Mouse (Mus musculus) Patski (cell line): Measurements from ENCODE around the gene Crybg3. TPM values are rescaled to one million over a fixed set of nuclear protein-coding genes. Genes with fewer than 3 reads are reported as not detected.

Source experiments
- ATAC-seq: fragments of 100-300 bp; one replicate; pipeline ENCODE4 v1.8.0; 2021
- CTCF ChIA-PET: fragments of 350-600 bp; sonication (Branson Sonifier 250); formaldehyde crosslinking; loops from one replicate; lab custom pipeline; 2022; ENCODE audit warnings: inconsistent platforms; lab: Charles Lee
- POLR2A ChIA-PET: fragments of 350-600 bp; sonication (Branson Sonifier 250); formaldehyde crosslinking; loops from one replicate; lab custom pipeline; 2022; ENCODE audit warnings: antibody characterized with exemption, inconsistent platforms; lab: Charles Lee
- DNase-seq: peaks from one replicate; pipeline ENCODE4 v3.0.0-alpha.2; 2011; ENCODE audit warnings: low read depth, low spot score
- H3K27me3 ChIP-seq: fragments of 371-371 bp; one replicate; pipeline ENCODE4 v1.5.1; 2021
- CTCF ChIP-seq: fragments of 100-300 bp; IDR thresholded peaks from one replicate; pipeline ENCODE4 v1.5.1; 2021
- in situ Hi-C: fragments of 300-500 bp; cut with MboI; formaldehyde crosslinking; loops from 3 replicates; pipeline ENCODE4 v1.11.1; 2018; ENCODE audit warnings: low pct_unique_long_range_greater_than_20kb, mixed read lengths
- polyA plus RNA-seq: library from polyadenylated mRNA; unstranded; gene quantifications from one replicate; pipeline ENCODE4 v1.2.3, GENCODE M21; 2021

Crybg3 gene
- polyA plus RNA-seq, 1 experiment from 2014 or later = 3.5 TPM

GRCm38 (mm10) chr16:59599411-59600265 is 1.1 kb downstream of the Crybg3 start:
- ATAC-seq (no peak), DNase-seq (no peak)
- ChIA-PET POLR2A (no interaction called here), CTCF (interaction anchor here (1.4 kb wide), 1 partner anchor 18 kb away, joined by 3 read pairs; no protein-coding TSS in a partner anchor)
- no peak for TF ChIP-seq CTCF
- H3K27me3 ChIP-seq = no peaks in the 10 kb centered on the region
- in situ Hi-C loops = no loop called here

GRCm38 (mm10) chr16:59598997-59599396 is 1.8 kb downstream of the Crybg3 start:
- ChIA-PET CTCF (no interaction called here), POLR2A (no interaction called here)
- DNase-seq (no peak), ATAC-seq (no peak)
- no peak for TF ChIP-seq CTCF
- no peaks in the 10 kb centered on the region for H3K27me3 ChIP-seq
- in situ Hi-C loops = no loop called here

- no peaks in the 10 kb centered on the region for H3K27me3 ChIP-seq
- no peak for ATAC-seq
- ChIA-PET POLR2A (no interaction called here), CTCF (no interaction called here)
- DNase-seq = no peak
- no peak for TF ChIP-seq CTCF
- in situ Hi-C loops = no loop called here
Observed at GRCm38 (mm10) chr16:59597256-59597655, 3.5 kb downstream of the Crybg3 start.

- no peak for TF ChIP-seq CTCF
- POLR2A ChIA-PET = no interaction called here
- CTCF ChIA-PET = no interaction called here
- DNase-seq (no peak), ATAC-seq (peak; percentile 46)
- no peaks in the 10 kb centered on the region for H3K27me3 ChIP-seq
- in situ Hi-C loops = no loop called here
Observed at GRCm38 (mm10) chr16:59594714-59595113, 6.1 kb downstream of the Crybg3 start.

- DNase-seq (no peak), ATAC-seq (no peak)
- ChIA-PET POLR2A (no interaction called here), CTCF (no interaction called here)
- H3K27me3 ChIP-seq = no peaks in the 10 kb centered on the region
- in situ Hi-C loops = no loop called here
- TF ChIP-seq CTCF = no peak
Observed at GRCm38 (mm10) chr16:59590790-59591189, 10.0 kb downstream of the Crybg3 start.

GRCm38 (mm10) chr16:59588351-59589025 is 12.3 kb downstream of the Crybg3 start:
- H3K27me3 ChIP-seq = no peaks in the 10 kb centered on the region

GRCm38 (mm10) chr16:59587816-59588215 is 13.0 kb downstream of the Crybg3 start:
- H3K27me3 ChIP-seq = no peaks in the 10 kb centered on the region
- CTCF ChIA-PET = no interaction called here
- TF ChIP-seq CTCF = no peak
- POLR2A ChIA-PET = no interaction called here
- ATAC-seq (no peak), DNase-seq (no peak)
- in situ Hi-C loops = no loop called here

More at GRCm38 (mm10) chr16:59588351-59589025, 12.3 kb downstream of the Crybg3 start:
- DNase-seq (no peak), ATAC-seq (no peak)
- no peak for TF ChIP-seq CTCF
- in situ Hi-C loops = no loop called here
- ChIA-PET CTCF (no interaction called here), POLR2A (no interaction called here)

GRCm38 (mm10) chr16:59586911-59587310 is 13.9 kb downstream of the Crybg3 start:
- in situ Hi-C loops = no loop called here
- CTCF ChIA-PET = no interaction called here
- no peak for ATAC-seq

GRCm38 (mm10) chr16:59586276-59586675 is 14.5 kb downstream of the Crybg3 start:
- H3K27me3 ChIP-seq = no peaks in the 10 kb centered on the region
- ATAC-seq (peak; percentile 26), DNase-seq (no peak)
- ChIA-PET POLR2A (no interaction called here), CTCF (no interaction called here)
- no peak for TF ChIP-seq CTCF
- in situ Hi-C loops = no loop called here

More at GRCm38 (mm10) chr16:59586911-59587310, 13.9 kb downstream of the Crybg3 start:
- POLR2A ChIA-PET = no interaction called here
- TF ChIP-seq CTCF = no peak
- no peaks in the 10 kb centered on the region for H3K27me3 ChIP-seq
- no peak for DNase-seq

- in situ Hi-C loops = no loop called here
- ChIA-PET POLR2A (no interaction called here), CTCF (interaction anchor here (1.1 kb wide), 1 partner anchor 22 kb away, joined by 3 read pairs; no protein-coding TSS in a partner anchor)
- no peaks in the 10 kb centered on the region for H3K27me3 ChIP-seq
- DNase-seq (no peak), ATAC-seq (peak; percentile 17)
- TF ChIP-seq CTCF = no peak
Observed at GRCm38 (mm10) chr16:59585706-59586244, 15.0 kb downstream of the Crybg3 start.

- DNase-seq = no peak
- H3K27me3 ChIP-seq = no peaks in the 10 kb centered on the region
- ATAC-seq = peak; percentile 17
- no peak for TF ChIP-seq CTCF
- CTCF ChIA-PET = no interaction called here
- in situ Hi-C loops = no loop called here
- POLR2A ChIA-PET = no interaction called here
Observed at GRCm38 (mm10) chr16:59583515-59583914, 17.3 kb downstream of the Crybg3 start.
